Mouse (Mus musculus) cerebellum, adult 9-11 months (tissue): ENCODE results near the gene Spryd4.
"Not testable (repeated sequence)": the region's sequence is repeated elsewhere in the genome, so short reads cannot be mapped to it uniquely, and the experiment has no call there.

Experiments
- DNase-seq: peaks from one replicate; pipeline ENCODE4 v3.0.0; 2022

Spryd4 gene

DNA sequence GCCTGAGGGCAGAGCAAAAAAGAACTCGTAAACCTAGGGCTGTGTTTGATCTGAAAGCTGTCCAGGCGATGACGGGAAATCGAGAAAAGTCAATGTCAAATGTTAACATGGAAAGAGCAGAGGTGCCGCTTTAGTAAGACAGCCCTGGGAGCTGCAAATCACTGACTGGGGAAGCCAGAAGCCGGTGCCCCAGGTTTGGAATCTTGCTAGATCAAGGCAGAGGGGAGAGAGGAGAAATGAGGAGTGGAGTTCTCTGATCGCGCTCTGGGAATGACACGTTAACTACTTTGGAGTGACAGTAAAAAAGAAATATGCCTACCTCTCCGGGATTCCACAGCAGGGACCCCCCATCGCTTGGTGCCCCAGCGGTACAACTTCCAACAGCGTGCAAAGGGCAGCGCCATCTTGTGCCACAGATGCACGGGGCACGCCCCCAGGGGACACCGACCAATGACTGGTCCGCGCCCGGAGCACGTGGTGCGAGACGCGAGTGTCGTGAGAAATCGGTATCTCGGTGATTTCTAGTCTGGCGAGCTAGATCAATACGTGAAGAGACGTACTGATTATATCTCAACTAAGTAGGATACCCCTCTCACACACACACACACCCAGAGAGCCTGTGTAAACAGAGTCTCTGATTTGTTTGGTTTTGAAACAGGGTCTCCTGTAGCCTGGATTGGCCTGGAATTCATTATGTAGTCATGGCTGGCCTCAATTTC lies at the start of gene Spryd4:
Gene Spryd4 (minus strand): TSS at position 418 of the 719 bp plus-strand sequence.
- DNase-seq, result peak; percentile 89

DNA sequence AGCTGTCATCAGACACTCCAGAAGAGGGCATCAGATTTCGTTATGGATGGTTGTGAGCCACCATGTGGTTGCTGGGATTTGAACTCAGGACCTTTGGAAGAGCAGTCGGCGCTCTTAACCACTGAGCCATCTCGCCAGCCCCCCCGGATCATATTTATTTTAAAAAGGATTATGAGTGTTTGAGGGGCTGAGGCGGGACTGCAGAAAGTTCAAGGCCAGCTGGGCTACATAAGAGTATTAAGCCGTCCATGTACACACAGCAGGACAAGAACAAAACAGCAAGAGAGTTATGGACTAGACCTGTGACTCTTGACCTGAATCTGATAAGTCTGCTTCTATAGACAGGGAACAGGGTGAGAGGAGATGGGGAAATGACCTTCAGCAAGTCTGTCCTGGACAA lies 48.8 kb upstream of the Spryd4 start:
- DNase-seq, result not testable (repeated sequence)

DNA sequence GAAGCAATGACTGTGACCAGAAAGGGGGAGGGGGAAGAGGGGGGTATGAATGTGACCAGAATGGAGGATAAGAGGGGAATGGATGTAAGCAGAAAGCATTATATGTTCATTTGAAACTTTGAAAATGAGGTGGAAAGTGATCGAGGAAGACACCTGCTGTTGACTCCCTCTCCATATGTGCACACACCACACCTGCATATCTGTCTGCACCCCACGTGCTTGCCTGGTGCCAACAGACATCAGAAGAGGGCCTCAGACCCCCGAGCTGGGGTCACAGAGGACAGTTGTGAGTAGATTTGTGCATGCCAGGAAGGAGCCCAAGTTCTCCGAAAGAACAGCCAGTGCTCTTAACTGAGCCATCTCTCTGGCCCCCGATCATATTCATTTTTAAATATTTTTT lies 48.3 kb upstream of the Spryd4 start:
- no peak for DNase-seq

DNA sequence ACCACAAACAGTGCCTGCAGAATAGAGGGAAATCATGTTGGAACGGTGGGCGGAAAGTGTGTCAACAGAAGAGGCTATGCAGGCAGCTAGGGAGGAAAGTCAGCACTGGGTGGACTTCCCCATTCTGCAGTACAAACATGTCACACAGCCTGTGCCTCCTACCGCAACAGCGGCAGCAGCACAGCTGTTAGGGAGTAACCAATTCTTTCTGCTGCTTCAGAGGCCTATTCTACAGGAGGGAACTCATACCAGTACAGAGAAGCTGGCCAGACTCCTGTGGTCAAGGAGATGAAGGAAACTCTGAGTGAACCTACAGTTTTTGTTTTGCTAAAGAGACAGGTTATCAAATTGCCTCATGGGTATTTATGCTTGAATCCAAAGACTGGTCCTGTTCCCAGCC lies 47.3 kb upstream of the Spryd4 start:
- DNase-seq, result no peak

DNA sequence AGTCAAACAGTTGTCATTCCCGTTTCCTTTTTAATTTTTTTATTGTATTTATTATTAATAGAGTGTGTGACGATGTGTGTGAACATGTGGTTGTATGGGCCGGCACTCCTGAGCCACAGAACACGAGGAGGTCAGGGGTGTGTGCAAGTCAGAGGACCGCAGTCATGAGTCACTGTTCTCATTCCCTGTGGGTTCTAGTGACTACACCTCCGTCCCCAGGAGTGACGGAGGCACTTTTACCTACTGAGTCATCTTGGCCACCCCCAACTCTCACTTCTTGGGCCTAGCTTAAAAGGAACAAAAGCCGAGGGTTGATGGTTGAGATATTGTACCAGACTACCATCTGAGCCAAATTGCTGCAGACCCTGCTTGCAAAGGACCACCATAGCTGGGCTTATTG lies 44.7 kb upstream of the Spryd4 start:
- no peak for DNase-seq

DNA sequence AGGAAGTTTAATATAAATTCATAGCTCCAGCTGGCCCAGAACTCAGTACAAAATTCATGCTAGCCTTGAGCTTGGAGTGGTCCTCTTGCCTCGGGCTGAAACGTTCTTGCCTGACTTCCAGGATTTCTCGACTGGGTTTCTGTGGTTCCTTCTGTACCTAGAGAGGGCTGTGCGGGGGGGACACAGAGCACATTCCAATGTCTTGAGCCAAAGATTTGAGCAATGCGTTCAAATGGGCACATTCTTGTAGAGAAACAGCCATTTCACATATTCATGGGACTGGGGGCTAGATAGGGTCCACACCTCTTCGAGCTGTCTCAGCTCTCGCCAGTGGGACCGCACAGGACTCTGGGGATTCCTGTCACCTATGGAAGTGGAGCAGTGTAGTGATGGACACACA lies 44.3 kb upstream of the Spryd4 start:
- no peak for DNase-seq

DNA sequence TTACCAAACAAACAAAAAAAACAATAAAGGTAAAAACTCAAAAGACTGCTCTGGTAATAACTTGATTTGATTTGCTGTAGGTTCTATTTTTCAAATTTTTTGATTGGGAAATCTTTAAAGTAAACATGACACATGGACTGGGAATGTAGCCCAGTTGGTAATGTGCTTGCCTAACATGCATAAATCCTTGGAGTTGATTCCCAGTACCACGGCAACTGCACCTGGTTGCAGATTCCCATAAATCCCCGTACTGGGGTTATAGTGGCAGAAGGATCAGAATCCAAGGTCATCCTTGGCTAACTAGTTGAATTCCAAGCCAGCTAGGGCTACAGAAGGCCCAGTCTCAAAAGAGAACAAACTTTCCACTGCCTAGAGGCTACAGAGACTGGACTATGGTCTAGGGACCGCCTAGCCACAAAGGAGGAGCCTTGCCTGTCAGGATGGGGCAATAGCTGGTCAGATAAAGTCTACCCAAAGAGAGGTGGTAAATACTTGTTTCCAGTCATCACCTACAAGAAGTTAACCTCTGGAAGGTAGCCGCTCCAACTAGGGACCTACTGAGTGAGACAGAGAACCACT lies 42.2 kb upstream of the Spryd4 start, which contains the start of gene Apon:
Gene Apon (plus strand): TSS at position 420 of the 579 bp plus-strand sequence.
- no peak for DNase-seq

DNA sequence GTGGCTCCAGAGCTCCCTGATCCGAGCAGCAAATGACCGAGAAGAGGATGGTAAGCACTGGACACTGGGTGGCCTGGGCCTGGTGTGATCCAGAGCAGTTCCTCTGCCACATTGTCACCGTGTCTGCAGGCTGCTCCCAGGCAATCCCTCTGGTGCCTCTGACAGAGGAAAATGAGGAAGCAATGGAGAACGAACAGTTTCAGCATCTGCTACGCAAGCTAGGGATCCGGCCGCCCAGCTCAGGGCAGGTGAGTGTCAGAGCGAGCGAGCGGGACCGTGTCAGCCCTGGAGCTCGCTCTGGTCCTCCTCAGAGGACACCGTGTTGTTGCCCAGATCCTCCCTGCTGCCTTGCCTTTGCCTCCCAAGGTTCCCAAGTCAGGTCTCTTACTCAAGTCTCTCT lies 39.0 kb upstream of the Spryd4 start:
- DNase-seq, result no peak

DNA sequence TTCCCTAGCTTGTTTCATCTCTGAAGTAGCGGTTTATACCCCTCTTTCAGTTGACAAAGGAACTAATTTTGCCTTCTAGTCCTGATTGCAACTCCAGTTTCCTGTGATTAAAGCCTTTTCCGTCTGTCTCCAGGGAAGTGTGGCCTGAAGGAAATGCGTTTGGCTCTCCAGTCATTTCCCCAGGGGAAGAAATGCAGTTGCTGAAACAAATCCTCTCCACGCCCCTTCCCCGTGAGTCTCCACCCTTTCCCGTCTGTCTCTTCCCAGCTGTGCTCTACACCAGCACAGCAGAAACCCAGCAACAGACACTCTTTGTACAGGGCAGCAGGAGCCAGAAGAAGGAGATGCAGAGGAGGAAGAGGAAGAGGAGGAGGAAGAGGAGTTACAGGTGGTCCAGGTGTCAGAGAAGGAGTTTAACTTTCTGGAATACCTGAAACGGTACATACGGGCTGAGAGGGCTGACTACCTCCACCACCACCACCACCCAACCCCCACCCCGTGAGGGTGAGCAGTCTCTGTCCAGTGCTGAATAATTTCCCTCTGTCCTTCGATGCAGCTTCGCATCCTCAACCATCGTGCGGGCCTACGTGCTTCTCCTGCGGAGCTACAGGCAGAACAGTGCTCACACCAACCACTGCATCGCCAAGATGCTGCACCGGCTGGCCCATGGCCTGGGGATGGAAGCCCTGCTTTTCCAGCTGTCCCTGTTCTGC lies 35.6 kb upstream of the Spryd4 start:
- no peak for DNase-seq

DNA sequence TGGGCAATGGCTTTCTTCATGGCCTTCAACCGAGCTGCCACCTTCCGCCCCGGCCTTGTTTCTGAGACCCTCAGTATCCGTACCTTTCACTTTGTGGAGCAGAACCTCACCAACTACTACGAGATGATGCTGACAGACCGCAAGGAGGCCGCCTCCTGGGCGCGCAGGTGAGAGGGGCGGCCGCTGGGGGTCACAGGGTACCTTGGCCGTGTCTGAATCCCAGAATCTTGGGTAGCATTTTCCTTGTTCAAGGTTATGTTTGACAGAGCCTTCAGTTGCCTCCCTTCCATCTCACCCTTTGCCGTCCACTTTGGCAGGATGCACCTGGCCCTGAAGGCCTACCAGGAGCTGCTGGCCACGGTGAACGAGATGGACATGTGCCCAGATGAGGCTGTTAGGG lies 32.5 kb upstream of the Spryd4 start:
- DNase-seq, result no peak

DNA sequence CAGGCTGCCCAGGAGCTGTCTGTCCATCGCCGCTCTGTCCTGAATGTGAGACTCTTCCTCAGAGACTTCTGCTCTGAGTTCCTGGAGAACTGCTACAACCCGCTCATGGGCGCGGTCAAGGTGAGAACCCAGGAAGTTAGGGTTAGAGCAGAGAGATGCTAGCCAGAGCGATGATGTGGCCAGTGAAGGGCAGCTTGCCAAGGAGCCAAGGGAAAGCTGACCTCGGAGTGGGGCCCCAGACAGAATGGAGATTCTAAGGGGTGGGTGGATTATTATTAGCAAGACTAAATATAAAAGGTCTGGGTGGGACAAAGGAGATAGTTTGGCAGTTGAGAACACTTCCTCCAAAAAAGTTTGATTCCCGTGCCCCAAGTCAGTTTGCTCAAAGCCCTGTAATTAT lies 31.6 kb upstream of the Spryd4 start:
- DNase-seq, result no peak

DNA sequence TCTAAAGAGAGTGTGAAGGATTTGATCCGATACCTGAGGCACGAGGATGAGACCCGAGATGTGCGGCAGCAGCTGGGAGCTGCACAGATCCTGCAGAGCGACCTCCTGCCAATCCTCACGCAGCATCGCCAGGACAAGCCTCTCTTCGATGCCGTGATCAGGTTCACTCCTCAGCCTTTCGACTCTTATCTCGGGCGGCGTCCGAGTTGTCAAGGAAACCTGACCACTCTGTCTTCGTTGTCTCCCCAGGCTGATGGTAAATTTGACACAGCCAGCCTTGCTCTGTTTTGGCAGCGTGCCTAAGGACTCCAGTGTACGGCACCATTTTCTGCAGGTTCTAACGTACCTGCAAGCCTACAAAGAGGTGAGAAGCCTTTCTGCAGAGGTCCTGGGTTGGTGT lies 28.5 kb upstream of the Spryd4 start:
- no peak for DNase-seq

DNA sequence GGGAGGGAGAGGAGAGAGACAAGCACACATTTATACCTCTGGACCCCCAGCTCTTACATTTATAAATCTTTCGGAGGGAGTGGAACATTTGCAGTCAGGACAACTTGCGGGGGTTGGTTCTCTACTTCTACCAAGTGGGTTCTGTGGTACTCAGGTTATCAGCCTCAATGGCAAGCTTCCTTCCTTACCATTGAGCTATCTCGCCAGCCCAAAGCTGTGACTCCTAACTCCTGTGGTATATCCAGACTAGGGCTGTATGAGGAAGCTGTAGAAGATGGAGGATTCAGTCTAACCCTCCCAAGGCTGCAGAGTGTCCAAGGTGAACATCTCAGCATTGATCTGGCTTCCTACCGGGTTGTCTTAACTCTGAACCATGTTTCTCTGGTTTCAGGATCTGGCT lies 27.5 kb upstream of the Spryd4 start:
- no peak for DNase-seq

DNA sequence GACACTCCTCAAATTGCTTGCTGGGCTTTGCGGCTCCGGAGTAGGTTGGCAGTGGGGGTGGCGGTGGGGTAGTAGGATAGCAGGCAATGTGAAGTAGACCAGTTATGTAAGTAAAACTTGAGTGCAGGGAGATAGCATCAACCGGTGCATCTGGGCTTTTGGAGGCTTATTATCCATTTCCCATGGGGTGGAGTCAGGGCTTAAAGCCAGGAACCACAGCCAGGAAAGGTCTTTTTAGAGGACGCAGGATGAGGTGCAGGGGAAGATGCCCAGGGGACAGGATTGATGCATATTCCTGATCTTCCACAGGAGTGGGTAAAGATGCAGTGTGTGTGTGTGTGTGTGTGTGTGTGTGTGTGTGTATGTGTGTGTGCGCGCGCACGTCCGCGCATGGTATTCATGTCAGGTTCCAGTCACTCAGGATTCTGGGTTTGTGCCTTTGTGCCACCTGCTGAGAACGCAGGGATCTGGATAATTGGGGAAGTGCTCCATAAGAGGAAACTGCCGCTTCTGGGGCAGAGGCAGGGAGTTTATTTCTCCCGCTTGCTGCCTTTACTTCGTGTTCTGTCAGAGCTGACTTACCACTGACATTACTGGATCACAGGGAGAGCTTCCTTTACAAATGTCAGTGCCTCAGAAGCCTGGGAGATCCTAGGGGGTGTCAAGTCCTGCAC lies 26.3 kb upstream of the Spryd4 start:
- peak; percentile 55 for DNase-seq

DNA sequence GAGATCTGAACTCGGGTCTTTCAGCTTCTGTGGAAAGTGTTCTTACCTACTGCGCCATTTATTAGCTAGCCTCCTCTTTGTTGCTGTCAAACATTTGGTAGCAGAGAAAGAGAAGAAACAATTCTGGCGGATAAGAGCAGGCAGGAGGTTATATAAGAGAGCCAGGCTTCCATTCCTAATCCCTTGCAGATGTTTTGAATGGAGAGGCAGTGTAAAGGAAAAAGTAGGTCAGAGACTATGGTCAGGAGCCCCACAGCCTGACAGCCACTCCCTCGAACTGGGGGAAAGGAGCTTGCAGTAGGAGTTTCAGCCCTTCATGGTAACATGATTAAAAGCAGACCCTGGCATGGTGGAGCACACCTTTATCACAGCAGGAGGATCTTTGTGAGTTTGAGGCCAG lies 24.7 kb upstream of the Spryd4 start:
- no peak for DNase-seq

DNA sequence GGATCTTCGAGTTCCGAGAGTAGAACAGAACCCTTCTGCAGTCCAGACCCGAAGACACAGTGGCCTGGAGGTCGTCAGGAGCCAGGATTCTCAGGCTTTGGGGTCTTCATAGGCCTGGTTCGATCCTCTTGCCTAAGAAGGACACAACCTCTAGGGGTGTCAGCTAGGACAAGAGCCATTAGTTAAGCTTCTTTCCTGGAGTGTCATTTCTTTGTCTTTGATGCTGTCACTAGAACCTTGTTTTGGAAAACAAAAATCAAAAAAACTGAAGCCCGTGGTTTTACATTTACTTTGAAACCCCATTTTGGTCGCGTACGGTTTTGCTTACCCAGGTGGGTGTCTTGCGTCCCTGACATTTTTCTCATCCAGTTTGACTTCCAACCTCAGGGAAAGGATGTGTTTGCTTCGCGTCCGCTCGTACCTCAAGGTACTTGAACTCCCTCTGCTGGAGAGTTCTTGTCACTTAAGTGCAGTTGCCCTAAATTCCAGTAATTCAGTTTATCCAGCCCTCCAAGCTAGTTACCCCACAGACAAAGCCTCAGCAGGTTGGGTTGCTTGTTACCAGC lies 20.9 kb upstream of the Spryd4 start:
- peak; percentile 78 for DNase-seq

DNA sequence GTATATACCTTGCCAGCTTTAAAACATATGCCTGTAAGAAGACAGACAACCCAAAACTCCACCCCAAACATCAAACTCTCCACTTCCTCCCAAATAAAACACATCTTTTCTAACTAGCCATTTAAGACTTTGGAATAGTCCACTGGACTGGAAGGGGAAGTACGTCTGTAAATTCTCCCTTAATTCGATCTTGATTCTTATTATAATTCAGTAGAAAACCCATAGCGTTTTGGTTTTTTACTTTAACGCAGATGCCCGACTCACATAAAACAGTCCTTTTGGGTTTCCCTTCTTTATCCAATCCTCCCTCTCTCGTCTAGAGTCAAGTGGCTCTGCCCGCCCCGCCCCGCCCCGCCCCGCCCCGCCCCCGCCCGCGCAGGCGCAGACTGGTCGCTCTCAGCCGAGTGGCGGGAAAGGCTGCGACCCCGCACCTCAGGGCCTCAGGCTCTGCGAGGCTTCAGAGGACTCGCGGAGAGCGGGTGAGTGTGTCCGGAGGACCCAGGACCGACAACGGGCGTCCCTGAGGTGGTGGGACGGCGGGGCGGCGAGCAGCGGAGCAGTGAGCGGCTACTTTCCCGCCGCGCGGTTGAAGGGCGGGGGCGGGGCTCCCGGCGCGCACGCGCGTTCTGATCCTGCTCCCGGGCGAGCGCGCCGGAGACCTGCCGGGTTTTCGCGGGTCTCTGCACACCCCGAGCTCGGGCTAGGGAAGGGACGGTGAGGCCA lies 20.3 kb upstream of the Spryd4 start, which contains the start of gene Timeless:
Gene Timeless (plus strand): TSS at position 369 of the 723 bp plus-strand sequence.
- DNase-seq, result peak; percentile 87

DNA sequence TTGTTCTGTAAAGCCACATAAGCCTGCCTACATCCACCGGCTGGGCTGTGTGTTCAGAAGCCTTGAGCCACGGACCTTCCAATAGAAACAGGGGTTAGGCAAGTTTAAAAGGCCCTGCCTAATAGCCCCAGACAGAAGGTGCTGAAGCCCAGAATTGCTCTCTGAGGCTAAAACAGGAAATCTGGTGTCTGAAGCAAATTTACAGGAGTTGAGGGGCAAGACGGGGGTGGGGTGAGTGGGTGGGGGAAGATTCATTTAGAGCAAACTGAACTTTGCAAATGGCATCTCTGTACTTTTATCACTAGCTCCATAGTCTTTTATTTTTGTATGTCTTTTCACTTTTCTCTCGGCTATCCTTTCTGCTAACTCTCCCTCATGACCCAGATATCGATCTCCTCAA lies 19.5 kb upstream of the Spryd4 start:
- DNase-seq, result no peak

DNA sequence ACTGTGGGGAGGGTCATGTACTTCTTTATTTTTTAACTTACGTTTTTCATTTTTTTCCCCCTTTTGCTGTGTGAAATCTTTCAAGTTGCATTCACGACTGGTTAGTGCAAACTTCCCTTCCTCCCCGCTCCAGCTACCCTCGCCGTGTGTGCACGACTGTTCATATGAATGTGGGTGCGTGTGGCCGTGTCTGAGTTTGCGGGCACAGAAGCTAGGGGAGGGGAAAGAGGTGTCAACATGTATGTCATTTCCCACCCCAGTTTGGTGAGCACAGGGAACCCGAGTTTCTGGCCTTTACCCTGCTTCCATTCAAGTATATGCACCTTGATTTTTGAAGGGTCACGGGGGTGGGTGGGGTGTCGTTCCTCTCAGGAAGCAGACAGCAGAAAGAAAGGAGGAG lies 19.0 kb upstream of the Spryd4 start:
- DNase-seq, result no peak

DNA sequence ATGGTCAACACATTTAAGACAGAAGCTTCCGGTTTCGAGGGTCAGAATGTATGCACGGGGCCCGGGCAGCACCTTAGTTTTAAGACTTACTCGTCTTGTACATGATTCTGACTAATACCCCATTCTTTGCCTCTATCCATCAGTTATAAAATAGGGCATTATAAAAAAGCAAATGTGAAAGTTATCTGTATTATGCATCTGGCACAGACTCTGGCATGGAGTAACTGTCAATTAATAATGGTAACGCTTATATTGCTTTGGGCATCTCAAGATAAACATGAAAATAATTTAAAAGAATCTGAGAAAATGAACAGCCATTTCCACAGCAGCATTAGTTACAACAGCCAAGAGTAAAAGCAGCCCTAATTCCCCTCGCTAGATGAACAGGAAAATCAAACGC lies 16.4 kb upstream of the Spryd4 start:
- no peak for DNase-seq

DNA sequence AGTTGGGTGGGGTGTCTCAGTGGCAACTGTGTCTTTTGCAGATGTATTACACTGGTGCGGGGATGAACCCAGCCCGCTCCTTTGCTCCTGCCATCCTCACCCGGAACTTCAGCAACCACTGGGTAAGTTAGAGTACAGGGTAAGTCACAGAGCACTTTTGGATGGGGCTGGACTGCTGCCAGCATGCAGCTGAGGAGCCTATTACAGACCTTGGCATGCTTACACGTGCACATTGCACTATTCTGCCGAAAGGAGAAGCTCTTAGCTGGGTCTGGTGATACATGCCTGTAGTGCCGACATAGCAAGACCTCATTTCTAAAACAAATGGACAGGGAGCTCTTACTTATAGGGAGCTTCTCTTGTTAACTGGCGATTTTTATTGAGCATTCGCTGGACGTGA lies 16.0 kb upstream of the Spryd4 start:
- no peak for DNase-seq

DNA sequence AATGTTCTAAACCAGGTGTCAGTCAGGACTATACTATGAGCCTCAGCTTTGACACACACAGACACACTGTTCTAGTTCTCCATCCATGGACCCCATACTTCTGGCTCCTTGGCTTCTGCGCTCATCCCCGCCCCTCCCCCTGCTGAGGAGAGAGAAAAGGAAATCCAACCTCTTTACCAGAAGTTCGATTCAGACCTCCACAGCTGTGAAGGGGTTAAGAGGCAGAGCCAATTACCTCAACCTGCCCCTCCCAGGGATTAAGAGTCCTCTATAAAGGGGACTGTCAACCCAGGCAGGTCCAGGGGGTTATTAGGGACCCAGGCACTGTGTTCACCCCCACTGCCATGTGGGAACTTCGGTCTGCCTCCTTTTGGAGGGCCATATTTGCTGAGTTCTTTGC lies 13.9 kb upstream of the Spryd4 start, which contains the start of gene Mip:
Gene Mip (plus strand): TSS at position 301 of the 400 bp plus-strand sequence.
- DNase-seq, result no peak
